Mouse (Mus musculus) retina, postnatal 1 day (tissue): ENCODE data around the gene Prss53.

ENCODE experiments used
- DNase-seq: peaks from one replicate; pipeline ENCODE4 v3.0.0-alpha.2; 2012

The Prss53 gene

GRCm38 (mm10) chr7:127890798-127891197, at the start of gene Prss53:
Prss53 (minus strand) TSS chr7:127890970.
- DNase-seq: no peak

GRCm38 (mm10) chr7:127936216-127936884, 45.6 kb upstream of the Prss53 start:
- DNase-seq: peak; percentile 19

GRCm38 (mm10) chr7:127935748-127936159, 45.0 kb upstream of the Prss53 start:
- no peak for DNase-seq

GRCm38 (mm10) chr7:127935028-127935722, 44.4 kb upstream of the Prss53 start:
- DNase-seq: peak; percentile 97

- no peak for DNase-seq
These were observed 43.3 kb upstream of the Prss53 start for GRCm38 (mm10) chr7:127934075-127934474.

- no peak for DNase-seq
These were observed 41.7 kb upstream of the Prss53 start for GRCm38 (mm10) chr7:127932273-127933031.

GRCm38 (mm10) chr7:127931351-127932135, 40.8 kb upstream of the Prss53 start:
- DNase-seq: no peak

- no peak for DNase-seq
These were observed 39.9 kb upstream of the Prss53 start for GRCm38 (mm10) chr7:127930636-127931035.

GRCm38 (mm10) chr7:127929923-127930322, 39.2 kb upstream of the Prss53 start, which contains the start of gene Prss8:
Prss8 (minus strand) TSS chr7:127930104.
- no peak for DNase-seq

GRCm38 (mm10) chr7:127928596-127928995, 37.8 kb upstream of the Prss53 start:
- DNase-seq: no peak

- no peak for DNase-seq
These were observed 37.0 kb upstream of the Prss53 start for GRCm38 (mm10) chr7:127927726-127928125.

GRCm38 (mm10) chr7:127926846-127927245, 36.1 kb upstream of the Prss53 start:
- DNase-seq: no peak

GRCm38 (mm10) chr7:127926066-127926465, 35.3 kb upstream of the Prss53 start:
- no peak for DNase-seq

- no peak for DNase-seq
These were observed 34.5 kb upstream of the Prss53 start for GRCm38 (mm10) chr7:127925252-127925651.

- no peak for DNase-seq
These were observed 32.9 kb upstream of the Prss53 start for GRCm38 (mm10) chr7:127923714-127924113.

- DNase-seq: no peak
These were observed 31.9 kb upstream of the Prss53 start for GRCm38 (mm10) chr7:127922451-127923275.

GRCm38 (mm10) chr7:127921516-127921915, 30.7 kb upstream of the Prss53 start:
- DNase-seq: peak; percentile 42

GRCm38 (mm10) chr7:127919290-127919689, 28.5 kb upstream of the Prss53 start:
- DNase-seq: peak; percentile 41

- DNase-seq: peak; percentile 48
These were observed 27.4 kb upstream of the Prss53 start for GRCm38 (mm10) chr7:127918203-127918602.

- DNase-seq: no peak
These were observed 24.5 kb upstream of the Prss53 start for GRCm38 (mm10) chr7:127915293-127915692.

GRCm38 (mm10) chr7:127912938-127913337, 22.2 kb upstream of the Prss53 start:
- no peak for DNase-seq
